Mouse (Mus musculus) stomach, embryonic 15.5 days (tissue): Measurements from ENCODE around the gene Golga4. TPM values are rescaled to one million over a fixed set of nuclear protein-coding genes. Genes with fewer than 3 reads are reported as not detected.

ENCODE experiments used
- ATAC-seq: fragments of 200-750 bp; cut with Nextera tagmentation; 2 replicates; pipeline ENCODE4 v1.8.0; 2017; ENCODE audit warnings: low read depth, moderate number of reproducible peaks, moderate TSS enrichment; ENCODE audit not compliant: insufficient read depth, low FRiP score
- H3K27ac ChIP-seq: fragments of 300-500 bp; sonication (generic); 2 replicates; pipeline ENCODE4 v1.5.1; 2015; ENCODE audit warnings: mild to moderate bottlenecking, inconsistent platforms
- H3K27me3 ChIP-seq: fragments of 300-500 bp; sonication (generic); replicated peaks from 2 replicates; pipeline ENCODE4 v1.6.1; 2015; ENCODE audit warnings: inconsistent platforms
- H3K36me3 ChIP-seq: fragments of 300-500 bp; sonication (generic); 2 replicates; pipeline ENCODE4 v1.6.1; 2015; ENCODE audit warnings: inconsistent platforms
- H3K4me1 ChIP-seq: fragments of 300-500 bp; sonication (generic); 2 replicates; pipeline ENCODE4 v1.6.1; 2015; ENCODE audit warnings: inconsistent platforms
- H3K4me2 ChIP-seq: fragments of 300-500 bp; sonication (generic); 2 replicates; pipeline ENCODE4 v1.6.1; 2015; ENCODE audit warnings: mild to moderate bottlenecking, inconsistent platforms
- H3K4me3 ChIP-seq: fragments of 300-500 bp; sonication (generic); replicated peaks from 2 replicates; pipeline ENCODE4 v1.5.1; 2015; ENCODE audit warnings: inconsistent platforms
- H3K9ac ChIP-seq: fragments of 300-500 bp; sonication (generic); 2 replicates; pipeline ENCODE4 v1.6.1; 2015; ENCODE audit warnings: inconsistent platforms
- H3K9me3 ChIP-seq: fragments of 300-500 bp; sonication (generic); 2 replicates; pipeline ENCODE4 v1.6.1; 2016; ENCODE audit warnings: inconsistent platforms
- WGBS: fragments of 180-500 bp; shearing (Covaris S2); methylation state at CpG from one replicate; pipeline ENCODE4 v1.1.7; 2015; 5-methylcytosine and 5-hydroxymethylcytosine counted together
- polyA plus RNA-seq: library from polyadenylated mRNA; unstranded; fragments of >200 nt; fragmentation: Nextera tagmentation; extraction: Ambion mirVana; gene quantifications from 2 replicates; pipeline ENCODE4 v1.2.1, GENCODE M21; 2015

Golga4 gene
- polyA plus RNA-seq, 1 experiment from 2014 or later, result 54.6 TPM

DNA sequence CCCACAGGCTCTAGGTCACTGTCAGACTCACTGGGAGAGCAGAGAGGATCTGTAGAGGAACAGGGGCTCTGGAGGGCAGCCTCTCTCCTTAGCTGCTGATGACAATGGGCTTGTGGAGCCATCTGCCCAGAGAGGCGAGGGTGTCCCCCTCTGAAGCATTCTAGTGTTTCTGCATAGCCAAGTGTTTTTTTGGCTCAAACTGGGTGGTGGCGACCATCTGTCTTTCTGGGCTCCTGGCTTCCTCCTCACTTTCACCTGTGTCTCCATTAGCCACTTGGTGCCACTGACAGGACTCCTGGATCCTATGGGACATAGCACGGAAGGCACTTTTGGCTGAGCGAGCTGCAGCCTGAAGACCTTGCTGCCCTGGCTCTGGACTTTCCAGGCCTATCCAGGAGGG is 65.6 kb downstream of the Golga4 start:
- no peak for ATAC-seq
- Histone ChIP-seq H3K4me3 (no peak overlapping the region), H3K9me3 (no peaks in the 10 kb centered on the region), H3K36me3 (peaks cover 44% of the 10 kb centered on the region), H3K4me2 (no peak overlapping the region), H3K27ac (no peak overlapping the region), H3K9ac (no peak overlapping the region), H3K27me3 (no peaks in the 10 kb centered on the region), H3K4me1 (no peaks in the 10 kb centered on the region)
- WGBS, result 91% methylated on average over 4 of the region's 4 CpGs

DNA sequence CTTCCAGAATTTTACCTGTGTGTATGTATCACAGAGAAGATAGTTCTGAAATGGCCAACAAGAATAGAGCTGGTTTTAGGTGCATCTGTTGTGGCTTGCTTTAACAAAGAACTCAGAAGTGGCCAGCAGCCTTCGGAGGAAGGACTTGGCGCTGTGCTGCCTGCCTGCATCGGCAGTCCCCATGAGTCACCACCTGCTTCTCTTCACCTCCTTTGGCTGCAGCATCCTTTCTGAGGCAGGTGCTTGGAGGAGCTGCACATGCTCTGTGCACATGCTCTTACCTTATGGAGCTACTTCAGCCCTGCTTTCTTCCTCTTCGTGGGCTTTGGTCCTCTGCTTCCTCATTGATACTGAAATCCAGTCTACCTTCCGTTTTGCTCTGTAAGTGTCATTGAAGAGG is 68.8 kb downstream of the Golga4 start:
- Histone ChIP-seq H3K4me3 (no peak overlapping the region), H3K36me3 (peaks cover 30% of the 10 kb centered on the region; the same call in 1 of the 2 replicates), H3K27ac (no peak overlapping the region), H3K9ac (no peak overlapping the region), H3K27me3 (no peaks in the 10 kb centered on the region), H3K4me1 (no peaks in the 10 kb centered on the region), H3K4me2 (no peak overlapping the region), H3K9me3 (no peaks in the 10 kb centered on the region)
- ATAC-seq, result no peak
- WGBS, result 86% methylated on average over 5 of the region's 5 CpGs

DNA sequence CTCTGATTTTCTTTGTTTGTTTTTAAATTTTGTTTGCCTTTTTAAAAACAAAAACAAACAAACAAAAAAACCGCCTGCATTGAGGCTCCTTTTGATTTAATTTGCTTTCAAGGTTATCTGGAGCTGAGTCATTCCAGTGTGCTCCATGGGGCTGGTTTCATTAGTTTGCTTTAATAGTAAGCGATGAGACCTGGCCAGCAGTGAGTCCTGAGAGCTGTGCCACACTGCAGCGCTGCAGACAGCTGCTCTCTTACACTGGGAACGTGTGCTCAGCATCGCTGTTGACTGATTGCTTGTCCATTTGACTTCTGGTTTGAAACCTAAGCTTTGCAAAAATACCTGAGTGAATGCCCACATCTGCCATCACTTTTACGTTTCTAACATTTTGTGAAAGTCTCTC is 74.3 kb downstream of the Golga4 start:
- Histone ChIP-seq H3K27me3 (no peaks in the 10 kb centered on the region), H3K9ac (no peak overlapping the region), H3K27ac (no peak overlapping the region), H3K4me3 (no peak overlapping the region), H3K4me2 (no peak overlapping the region), H3K36me3 (0 out of 2 replicates have a peak, but pooled peaks cover 20% of the 10 kb centered on the region), H3K9me3 (no peaks in the 10 kb centered on the region), H3K4me1 (no peaks in the 10 kb centered on the region)
- WGBS, result 65% methylated on average over 6 of the region's 6 CpGs
- no peak for ATAC-seq

DNA sequence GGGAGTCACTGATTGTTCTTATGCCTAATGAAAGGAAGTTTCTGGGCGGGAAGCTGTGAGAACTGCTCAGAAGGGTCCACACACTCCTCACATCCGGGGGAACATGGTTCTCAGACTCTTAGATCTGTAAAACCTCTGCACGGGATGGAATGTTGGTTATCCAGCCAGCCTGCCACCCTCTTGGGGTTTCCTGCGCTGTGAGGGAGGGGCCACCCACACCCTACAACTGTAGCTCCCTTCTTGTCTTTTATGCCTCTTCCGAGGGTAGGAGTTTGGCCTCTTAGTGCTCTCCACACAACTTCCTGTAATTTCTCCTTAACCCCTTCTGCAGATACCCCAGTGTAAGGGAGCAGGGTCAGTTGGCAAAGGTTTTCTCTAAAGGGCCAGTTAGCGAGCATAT is 76.7 kb downstream of the Golga4 start:
- Histone ChIP-seq H3K27me3 (no peaks in the 10 kb centered on the region), H3K9ac (no peak overlapping the region), H3K4me2 (no peak overlapping the region), H3K36me3 (0 out of 2 replicates have a peak, but pooled peaks cover 16% of the 10 kb centered on the region), H3K4me1 (no peaks in the 10 kb centered on the region), H3K4me3 (no peak overlapping the region), H3K27ac (no peak overlapping the region), H3K9me3 (no peaks in the 10 kb centered on the region)
- ATAC-seq, result 0 out of 2 replicates have a peak, but pooled peaks have one; percentile 7
- 69% methylated on average over 6 of the region's 6 CpGs for WGBS

DNA sequence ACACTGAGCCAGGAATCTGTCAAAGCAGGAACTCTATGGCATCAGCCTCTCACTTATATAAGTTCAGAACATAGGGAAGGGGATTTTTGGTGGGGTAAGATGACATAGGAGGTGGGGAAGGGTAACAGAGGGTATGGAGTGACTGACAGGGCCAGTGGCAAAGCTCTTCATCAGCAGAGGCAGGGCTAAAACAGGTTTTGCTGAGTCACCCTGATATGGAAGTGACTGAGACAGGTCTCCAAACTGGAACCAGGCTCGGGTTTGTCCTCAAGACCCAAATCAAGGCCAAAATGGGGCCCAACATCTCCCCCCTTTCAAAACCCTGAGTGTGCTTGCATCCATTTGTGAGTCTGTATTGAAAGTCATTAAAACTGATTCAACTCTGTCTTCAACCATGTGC is 78.8 kb downstream of the Golga4 start:
- H3K27ac ChIP-seq, result no peak overlapping the region
- H3K36me3 ChIP-seq, result 0 out of 2 replicates have a peak, but pooled peaks cover 16% of the 10 kb centered on the region
- 81% methylated on average over 1 of the region's 1 CpGs for WGBS
- no peak overlapping the region for H3K4me3 ChIP-seq
- no peak for ATAC-seq
- no peaks in the 10 kb centered on the region for H3K9me3 ChIP-seq
- no peak overlapping the region for H3K9ac ChIP-seq
- no peaks in the 10 kb centered on the region for H3K27me3 ChIP-seq
- H3K4me1 ChIP-seq, result 0 out of 2 replicates have a peak, but pooled peaks cover 5% of the 10 kb centered on the region
- H3K4me2 ChIP-seq, result no peak overlapping the region

DNA sequence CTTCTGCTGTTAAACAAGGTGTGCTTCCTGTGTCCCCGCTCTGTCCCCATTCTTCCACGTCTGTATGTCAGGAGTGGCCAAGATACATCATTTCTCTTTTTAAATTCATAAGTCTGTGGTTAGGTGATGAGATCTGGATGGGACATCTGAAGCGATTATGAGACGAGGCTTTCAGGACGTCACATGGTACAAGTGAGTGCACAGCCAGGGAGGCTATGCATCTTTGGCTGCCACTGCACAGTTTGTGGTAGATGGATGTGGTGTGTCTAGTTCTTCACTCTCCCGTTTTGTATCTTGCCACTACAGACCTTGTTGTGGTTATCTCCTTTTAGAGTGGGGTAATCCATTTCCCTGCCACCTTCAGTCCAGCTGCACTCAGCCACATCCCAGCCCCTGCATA is 79.9 kb downstream of the Golga4 start:
- Histone ChIP-seq H3K4me2 (no peak overlapping the region), H3K27me3 (no peaks in the 10 kb centered on the region), H3K27ac (no peak overlapping the region), H3K4me3 (no peak overlapping the region), H3K9me3 (no peaks in the 10 kb centered on the region), H3K9ac (no peak overlapping the region), H3K36me3 (0 out of 2 replicates have a peak, but pooled peaks cover 16% of the 10 kb centered on the region), H3K4me1 (0 out of 2 replicates have a peak, but pooled peaks cover 5% of the 10 kb centered on the region)
- WGBS, result 66% methylated on average over 6 of the region's 6 CpGs
- ATAC-seq, result no peak

DNA sequence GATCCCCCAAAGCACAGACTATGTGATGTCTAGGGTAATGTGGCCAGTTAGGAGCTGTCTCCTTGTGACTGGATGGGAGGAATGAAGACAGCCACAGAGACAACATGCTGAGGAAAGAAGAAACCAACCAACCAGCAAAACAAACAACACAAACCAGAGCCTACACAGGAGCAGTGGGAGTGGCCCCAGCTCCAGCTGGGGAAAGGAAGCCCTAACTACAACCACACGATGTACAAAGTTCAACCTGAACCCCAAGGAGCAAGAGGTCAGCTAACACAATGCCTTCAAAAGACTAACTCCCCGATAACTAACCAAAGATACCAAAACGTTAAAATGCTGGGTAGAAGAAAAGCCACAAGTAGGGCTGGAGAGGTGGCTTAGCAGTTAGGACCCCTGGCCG is 81.0 kb downstream of the Golga4 start:
- 0 out of 2 replicates have a peak, but pooled peaks cover 5% of the 10 kb centered on the region for H3K4me1 ChIP-seq
- ATAC-seq, result no peak
- no peak overlapping the region for H3K4me2 ChIP-seq
- 0 out of 2 replicates have a peak, but pooled peaks cover 9% of the 10 kb centered on the region for H3K36me3 ChIP-seq
- no peaks in the 10 kb centered on the region for H3K27me3 ChIP-seq
- no peak overlapping the region for H3K4me3 ChIP-seq
- H3K9me3 ChIP-seq, result no peaks in the 10 kb centered on the region
- H3K27ac ChIP-seq, result no peak overlapping the region
- no peak overlapping the region for H3K9ac ChIP-seq
- 60% methylated on average over 4 of the region's 4 CpGs for WGBS

DNA sequence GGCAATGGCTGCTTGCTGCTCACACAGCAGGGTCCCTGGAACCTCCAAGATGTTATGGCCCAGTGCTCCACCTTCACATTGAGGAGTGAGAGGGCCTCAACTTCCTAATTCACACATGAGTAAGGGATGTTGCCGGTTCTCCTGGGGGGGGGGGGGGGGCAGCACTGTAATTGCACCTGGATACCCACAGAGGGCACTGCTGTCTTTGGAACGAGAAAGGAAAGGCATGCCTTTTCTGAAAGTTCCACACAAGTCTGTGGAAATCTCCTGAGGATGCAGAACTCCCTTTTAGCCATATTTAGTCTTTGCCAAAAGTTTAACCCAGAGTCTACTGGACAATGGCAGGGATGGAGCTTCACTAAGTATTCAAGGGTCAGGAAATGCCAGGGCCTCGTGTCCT is 83.2 kb downstream of the Golga4 start:
- no peak overlapping the region for H3K9ac ChIP-seq
- ATAC-seq, result no peak
- H3K27ac ChIP-seq, result no peak overlapping the region
- H3K4me2 ChIP-seq, result no peak overlapping the region
- H3K4me3 ChIP-seq, result no peak overlapping the region
- 33% methylated on average over 3 of the region's 3 CpGs for WGBS
- no peaks in the 10 kb centered on the region for H3K27me3 ChIP-seq
- 0 out of 2 replicates have a peak, but pooled peaks cover 3% of the 10 kb centered on the region for H3K36me3 ChIP-seq
- H3K9me3 ChIP-seq, result no peaks in the 10 kb centered on the region
- H3K4me1 ChIP-seq, result peaks cover 13% of the 10 kb centered on the region; the same call in 1 of the 2 replicates

DNA sequence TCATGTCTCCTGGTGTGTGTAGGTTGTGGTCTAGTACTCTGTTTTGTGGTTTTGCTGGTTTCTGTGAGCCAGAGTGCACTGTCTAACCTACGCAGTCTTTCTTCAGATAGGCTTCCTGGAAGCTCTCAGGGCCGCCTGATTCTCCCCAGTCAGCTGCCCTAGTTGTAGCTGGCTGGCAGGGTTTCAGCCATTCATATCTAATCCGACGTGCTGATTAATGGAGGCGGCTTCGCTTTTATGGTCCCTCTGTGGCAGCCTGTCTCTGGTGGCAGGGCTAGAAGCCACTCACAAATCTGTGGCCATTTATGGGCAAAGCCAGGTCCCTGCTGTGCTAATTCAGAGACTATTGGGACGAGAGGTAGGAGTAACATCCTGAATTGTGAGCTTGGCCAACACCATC is 84.2 kb downstream of the Golga4 start:
- Histone ChIP-seq H3K4me1 (peaks cover 13% of the 10 kb centered on the region; the same call in 1 of the 2 replicates), H3K27me3 (no peaks in the 10 kb centered on the region), H3K9ac (no peak overlapping the region), H3K4me2 (no peak overlapping the region), H3K4me3 (no peak overlapping the region), H3K36me3 (no peaks in the 10 kb centered on the region), H3K27ac (no peak overlapping the region), H3K9me3 (no peaks in the 10 kb centered on the region)
- 51% methylated on average over 7 of the region's 7 CpGs for WGBS
- ATAC-seq, result peak; percentile 36; the same call in 1 of the 2 replicates

DNA sequence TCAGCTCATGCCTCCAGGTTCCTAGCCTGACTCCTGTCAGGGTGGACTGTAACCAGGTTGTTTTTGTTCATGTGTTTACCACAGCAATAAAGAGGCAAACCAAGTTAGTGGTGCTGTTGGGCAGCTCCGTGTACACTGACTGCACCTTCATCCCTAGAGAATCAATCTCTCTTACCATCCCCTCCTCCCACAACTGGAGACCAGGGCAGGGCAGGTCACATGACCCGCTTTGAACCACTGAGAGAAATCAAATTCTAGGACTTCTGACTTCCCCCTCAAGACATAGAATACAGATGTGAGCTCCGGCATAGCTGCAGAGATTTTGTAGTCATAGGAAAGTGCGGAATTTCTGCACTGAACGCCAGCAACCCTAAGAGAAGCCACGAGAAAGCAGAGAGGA is 85.6 kb downstream of the Golga4 start:
- Histone ChIP-seq H3K9me3 (no peaks in the 10 kb centered on the region), H3K4me2 (no peak overlapping the region), H3K4me3 (no peak overlapping the region), H3K4me1 (peaks cover 13% of the 10 kb centered on the region; the same call in 1 of the 2 replicates), H3K36me3 (no peaks in the 10 kb centered on the region), H3K27ac (no peak overlapping the region), H3K27me3 (no peaks in the 10 kb centered on the region), H3K9ac (no peak overlapping the region)
- WGBS, result 72% methylated on average over 6 of the region's 6 CpGs
- no peak for ATAC-seq

DNA sequence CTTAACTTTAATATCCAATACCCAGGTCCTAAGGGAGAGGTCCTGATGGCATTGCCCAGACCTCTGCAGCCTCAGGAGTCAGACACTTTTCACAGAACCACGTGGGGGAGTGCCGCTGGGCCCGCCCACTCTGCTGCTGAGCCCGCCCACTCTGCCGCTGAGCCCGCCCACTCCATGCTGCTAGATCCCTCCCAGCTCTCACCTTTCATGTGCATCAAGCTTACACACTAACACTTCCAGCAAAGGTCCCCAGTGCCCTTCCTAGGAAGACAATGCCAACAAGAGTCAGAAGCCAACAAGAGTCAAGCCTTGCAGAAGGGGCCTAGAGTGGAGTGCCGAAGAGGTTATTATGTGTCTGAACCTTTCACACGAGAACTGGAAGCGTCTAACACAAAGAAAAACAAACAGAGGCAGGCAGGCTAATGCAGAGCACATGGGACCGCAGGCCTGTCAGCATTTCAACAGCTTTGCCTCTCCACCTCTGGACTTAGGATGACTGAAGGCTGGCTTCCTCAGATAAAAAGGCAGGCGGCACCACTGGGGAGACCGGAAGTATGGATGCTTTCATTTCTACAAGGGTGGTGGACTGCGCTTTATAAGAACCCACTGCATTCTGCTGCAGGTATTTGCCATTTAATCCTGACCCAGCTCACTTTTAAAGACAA is 86.7 kb downstream of the Golga4 start:
- peak; percentile 51; the same call in 1 of the 2 replicates for ATAC-seq
- whole genome bisulfite sequencing, result 41% methylated on average over 13 of the region's 13 CpGs
- Histone ChIP-seq H3K4me1 (peaks cover 13% of the 10 kb centered on the region; the same call in 1 of the 2 replicates), H3K4me3 (no peak overlapping the region), H3K27ac (0 out of 2 replicates have a peak overlapping the region, but pooled peaks have one; percentile 7), H3K9me3 (no peaks in the 10 kb centered on the region), H3K27me3 (no peaks in the 10 kb centered on the region), H3K36me3 (no peaks in the 10 kb centered on the region), H3K9ac (no peak overlapping the region), H3K4me2 (0 out of 2 replicates have a peak overlapping the region, but pooled peaks have one; percentile 16)

DNA sequence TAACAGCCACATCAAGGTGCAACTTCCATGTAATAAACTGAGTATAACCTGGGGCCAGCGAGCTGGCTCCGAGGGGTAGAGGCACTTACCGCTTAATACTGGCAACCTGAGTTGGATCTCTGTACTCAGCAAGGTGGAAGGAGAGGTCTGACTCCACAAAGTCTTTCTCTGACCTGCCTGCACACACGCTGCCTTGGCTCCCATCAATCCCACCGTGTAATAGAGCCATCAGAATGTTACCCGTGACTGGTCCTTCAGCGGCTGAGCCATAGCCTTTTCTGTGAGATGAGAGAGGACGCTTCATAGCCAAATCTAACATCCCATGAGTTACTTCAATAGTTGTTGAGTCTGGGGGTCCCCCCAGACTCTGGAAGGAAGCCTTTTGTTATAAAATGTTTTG is 87.4 kb downstream of the Golga4 start:
- H3K4me2 ChIP-seq, result no peak overlapping the region
- no peaks in the 10 kb centered on the region for H3K36me3 ChIP-seq
- no peaks in the 10 kb centered on the region for H3K9me3 ChIP-seq
- peaks cover 13% of the 10 kb centered on the region; the same call in 1 of the 2 replicates for H3K4me1 ChIP-seq
- WGBS, result 77% methylated on average over 8 of the region's 8 CpGs
- H3K27me3 ChIP-seq, result no peaks in the 10 kb centered on the region
- H3K27ac ChIP-seq, result 0 out of 2 replicates have a peak overlapping the region, but pooled peaks have one; percentile 7
- no peak overlapping the region for H3K9ac ChIP-seq
- no peak overlapping the region for H3K4me3 ChIP-seq
- ATAC-seq, result no peak
